10 mouse cellular contexts compared by ENCODE assay signal in genomic region chr6:137740972-137741371, GRCm38 (mm10).
"Had no signal": no experiment of that assay in that cellular context is flagged by ENCODE, and none has a peak within 500 bp of the region (broad histone marks: within the 10 kb centered on the region; RNA-seq: fewer than 3 reads in every experiment).

No protein-coding gene starts in this region.

- ATAC-seq: midbrain, embryonic 13.5 days had no signal

- H3K9ac ChIP-seq: limb, embryonic 12.5 days; lung, embryonic 15.5 days; midbrain, embryonic 13.5 days had no signal

- DNase-seq: kidney, adult 11 months; kidney, postnatal 10 days; layer of hippocampus, adult 9-11 months; lung, postnatal 14 days; right cerebral cortex, postnatal 14 days; thymus, postnatal 4 days had no signal

- H3K4me3 ChIP-seq: limb, embryonic 12.5 days; lung, embryonic 15.5 days; midbrain, embryonic 13.5 days had no signal

- H3K27ac ChIP-seq: limb, embryonic 12.5 days; lung, embryonic 15.5 days; macrophage; midbrain, embryonic 13.5 days had no signal

- H3K27me3 ChIP-seq: limb, embryonic 12.5 days; lung, embryonic 15.5 days; midbrain, embryonic 13.5 days had no signal

- H3K9me3 ChIP-seq: limb, embryonic 12.5 days; lung, embryonic 15.5 days; midbrain, embryonic 13.5 days had no signal

- H3K4me2 ChIP-seq: limb, embryonic 12.5 days; lung, embryonic 15.5 days; midbrain, embryonic 13.5 days had no signal
